Mouse (Mus musculus): ENCODE measurements around the gene Nfkbie. TPM values are rescaled to one million over a fixed set of nuclear protein-coding genes. Genes with fewer than 3 reads are reported as not detected.

Nfkbie gene
- 1 to 10 TPM; 2.3 to 2.5 TPM for total RNA-seq (2021)
- long read RNA-seq, partial matches to known transcripts = 0 of 2 reads
- long read RNA-seq, other reads (novel, unspliced or antisense) = 1 of 2 reads

- DNase-seq (ENCODE audit: low spot score in 2 of 2) = peak; percentile 82 to 89
Observed at GRCm38 (mm10) chr17:45555452-45556106, at the start of gene Nfkbie. Nfkbie (plus strand) TSS chr17:45555703.

DNA sequence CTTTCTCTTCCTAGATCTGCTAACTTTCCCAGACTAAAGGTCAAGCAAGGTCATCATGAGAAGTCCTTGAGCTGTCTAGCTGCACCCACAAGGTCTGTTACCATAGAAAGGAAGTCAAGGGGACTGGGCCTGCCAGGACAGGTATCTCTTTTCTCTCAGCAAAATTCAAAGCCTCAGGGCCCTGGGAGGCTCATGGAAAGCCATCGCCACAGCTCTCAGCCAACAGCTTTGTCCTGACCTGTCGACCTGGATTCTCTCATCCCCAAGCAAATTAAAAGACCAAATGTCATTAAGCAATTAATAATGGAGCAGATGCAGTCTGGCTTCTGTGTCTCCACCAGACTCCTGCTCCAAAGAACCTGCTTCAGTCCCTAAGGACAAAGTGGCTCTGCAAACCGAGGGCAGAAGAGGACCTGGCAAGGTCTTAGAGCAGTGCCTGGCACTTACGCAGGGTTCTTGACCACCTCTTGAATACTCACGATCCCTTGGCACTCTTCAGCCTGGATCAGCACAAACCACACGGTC, 49.5 kb upstream of the Nfkbie start:
- DNase-seq (ENCODE audit: low spot score in 2 of 2) = no peak

GRCm38 (mm10) chr17:45506700-45507189, 48.8 kb upstream of the Nfkbie start, which contains the start of gene Aars2:
Aars2 (plus strand) TSS chr17:45506841.
- peak; percentile 86 to 95 for DNase-seq (ENCODE audit: low spot score in 2 of 2)

DNA sequence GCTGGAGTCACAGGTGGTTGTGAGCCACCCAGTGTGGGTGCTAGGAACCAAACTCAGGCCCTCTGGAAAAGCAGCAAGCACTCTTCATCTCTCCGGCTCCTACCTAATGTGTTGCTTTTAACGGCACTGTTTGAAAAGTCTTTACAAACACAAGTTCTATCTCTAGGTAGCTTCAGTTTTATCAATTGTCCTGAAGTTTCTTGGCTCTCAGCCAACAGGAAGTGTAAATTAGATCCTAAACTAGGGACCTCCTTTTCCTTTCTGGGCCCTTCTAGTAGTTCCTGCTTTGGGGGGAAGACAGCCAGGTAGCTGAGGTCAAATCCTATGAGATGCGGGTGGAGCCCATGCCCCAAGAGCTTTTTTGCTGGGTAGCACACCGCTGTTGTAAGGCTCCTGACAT, 44.6 kb upstream of the Nfkbie start:
- DNase-seq (ENCODE audit: low spot score in 2 of 2) = no peak

DNA sequence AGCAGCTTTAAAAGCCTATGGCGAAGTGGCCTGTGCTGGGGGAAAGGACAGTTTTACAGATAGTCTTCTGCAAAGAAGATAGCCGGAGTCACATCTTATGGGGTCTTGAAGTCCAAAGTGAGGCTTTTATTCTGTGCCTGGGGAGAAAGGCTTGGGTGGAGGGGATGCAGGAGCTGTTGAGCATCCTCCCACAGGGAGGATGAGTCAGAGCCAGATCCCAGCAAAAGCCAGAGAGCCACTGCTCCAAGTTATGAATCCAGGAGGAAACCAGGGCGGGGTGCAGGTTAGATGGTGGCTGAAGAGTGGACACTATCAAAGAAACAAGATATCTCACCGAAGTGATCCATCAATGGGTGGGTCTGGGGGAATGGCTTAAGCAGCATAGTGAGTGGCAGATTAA, 43.7 kb upstream of the Nfkbie start:
- DNase-seq (ENCODE audit: low spot score in 2 of 2) = no peak

DNA sequence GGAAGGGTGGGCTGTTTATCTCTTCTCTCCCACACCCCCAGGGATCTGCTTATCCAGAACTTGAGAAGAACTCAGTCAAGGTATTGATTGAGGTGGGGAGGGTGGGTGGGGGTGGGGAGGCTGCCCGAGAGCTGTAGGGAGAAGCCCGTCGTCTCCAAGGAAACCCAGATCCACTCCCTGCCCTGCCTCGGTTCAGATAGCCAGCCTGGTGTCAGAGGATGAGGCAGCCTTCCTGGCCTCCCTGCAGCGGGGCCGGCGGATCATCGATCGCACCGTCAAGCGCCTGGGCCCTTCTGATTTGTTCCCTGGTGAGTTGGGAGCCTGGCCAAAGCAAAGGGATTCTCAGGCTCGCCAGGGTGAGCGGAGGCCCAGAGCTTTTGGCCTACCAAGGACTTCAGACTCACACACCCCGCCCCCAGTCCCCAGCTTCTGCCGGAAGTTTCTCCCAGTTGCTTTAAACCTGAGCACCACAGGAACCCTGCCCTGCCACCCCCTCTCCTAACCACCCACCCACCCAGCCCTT, 40.2 kb upstream of the Nfkbie start:
- no peak for DNase-seq (ENCODE audit: low spot score in 2 of 2)

DNA sequence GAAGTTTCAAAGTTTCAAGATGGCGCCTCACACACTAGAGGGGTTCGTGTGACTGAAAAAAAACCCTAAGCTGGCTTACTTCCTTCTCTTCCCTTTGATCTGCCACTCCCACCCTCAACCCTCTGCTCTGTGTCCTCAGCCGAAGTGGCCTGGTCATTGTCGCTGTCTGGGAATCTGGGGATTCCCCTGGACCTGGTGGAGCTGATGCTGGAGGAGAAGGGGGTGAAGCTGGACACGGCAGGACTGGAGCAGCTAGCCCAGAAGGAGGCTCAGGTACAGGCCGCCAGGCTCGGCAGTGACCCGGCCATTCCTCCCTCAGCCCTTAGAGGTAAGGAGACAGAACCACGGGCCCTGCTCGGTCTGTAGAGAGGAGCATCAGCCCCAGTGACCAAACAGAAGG, 39.7 kb upstream of the Nfkbie start:
- no peak for DNase-seq (ENCODE audit: low spot score in 2 of 2)

DNA sequence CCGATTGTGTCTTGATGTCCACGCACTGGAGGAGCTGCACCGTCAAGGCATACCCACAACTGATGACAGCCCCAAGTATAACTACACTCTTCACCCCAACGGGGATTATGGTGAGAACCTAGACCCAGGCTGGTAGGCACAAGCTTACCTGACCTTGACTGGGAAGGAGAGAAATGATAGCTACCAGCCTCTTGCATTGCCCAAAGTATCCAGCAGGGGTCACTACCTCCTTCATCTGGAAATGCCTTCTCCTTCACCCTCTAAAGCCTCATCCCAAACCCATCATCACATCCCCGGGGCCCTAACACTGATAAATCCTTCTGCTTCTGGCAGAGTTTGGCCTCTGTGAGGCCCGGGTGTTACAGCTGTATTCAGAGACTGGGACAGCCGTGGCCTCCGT, 39.0 kb upstream of the Nfkbie start:
- DNase-seq (ENCODE audit: low spot score in 2 of 2) = peak; percentile 63 to 90

DNA sequence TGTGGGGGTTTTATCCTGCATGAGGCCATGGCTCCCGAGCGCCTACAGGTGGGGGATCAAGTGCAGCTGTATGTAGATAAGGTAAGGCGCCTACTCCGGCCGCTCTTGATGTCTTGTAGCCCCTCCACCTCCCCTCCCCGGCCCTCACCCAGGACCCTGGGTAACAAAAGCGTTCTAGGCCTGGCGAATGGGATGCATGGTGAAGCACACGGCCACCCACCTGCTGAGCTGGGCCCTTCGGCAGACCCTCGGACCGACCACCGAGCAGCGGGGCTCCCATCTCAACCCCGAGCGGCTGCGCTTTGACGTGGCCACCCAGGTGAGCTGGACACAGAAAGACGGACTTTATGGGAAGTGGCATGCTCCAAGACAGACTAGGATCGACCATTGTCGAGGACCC, 38.4 kb upstream of the Nfkbie start:
- DNase-seq (ENCODE audit: low spot score in 2 of 2) = no peak

DNA sequence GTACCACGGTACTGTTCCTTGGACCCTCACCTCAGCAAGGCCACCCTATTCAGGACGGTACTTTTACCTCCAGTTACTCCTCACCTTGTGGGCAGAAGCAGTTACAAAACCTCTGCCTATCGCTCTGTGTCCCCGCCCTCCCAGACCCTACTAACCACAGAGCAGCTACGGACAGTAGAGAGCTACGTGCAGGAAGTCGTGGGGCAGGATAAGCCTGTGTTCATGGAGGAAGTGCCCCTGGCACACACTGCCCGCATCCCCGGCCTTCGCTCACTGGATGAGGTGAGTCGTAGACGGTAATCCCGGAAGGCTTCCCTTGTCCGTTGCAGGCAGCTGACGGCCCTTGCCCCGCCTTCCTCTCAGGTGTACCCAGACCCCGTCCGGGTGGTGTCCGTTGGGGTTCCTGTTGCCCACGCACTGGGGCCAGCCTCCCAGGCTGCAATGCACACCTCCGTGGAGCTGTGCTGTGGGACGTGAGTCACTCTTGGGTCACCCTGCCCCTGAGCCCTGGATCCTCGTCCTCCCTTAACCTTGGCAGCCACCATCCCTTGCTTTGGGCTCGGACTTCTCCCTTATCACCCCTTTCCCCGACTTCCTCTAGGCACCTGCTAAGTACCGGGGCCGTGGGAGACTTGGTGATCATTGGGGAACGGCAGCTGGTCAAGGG, 37.8 kb upstream of the Nfkbie start:
- DNase-seq (ENCODE audit: low spot score in 2 of 2) = no peak

GRCm38 (mm10) chr17:45518766-45519475, 36.6 kb upstream of the Nfkbie start:
- DNase-seq (ENCODE audit: low spot score in 2 of 2) = no peak

GRCm38 (mm10) chr17:45520136-45520535, 35.4 kb upstream of the Nfkbie start:
- DNase-seq (ENCODE audit: low spot score in 2 of 2) = no peak

- no peak for DNase-seq (ENCODE audit: low spot score in 2 of 2)
Observed at GRCm38 (mm10) chr17:45523263-45523662, 32.2 kb upstream of the Nfkbie start, which contains the start of gene Tcte1. Tcte1 (plus strand) TSS chr17:45523434.

DNA sequence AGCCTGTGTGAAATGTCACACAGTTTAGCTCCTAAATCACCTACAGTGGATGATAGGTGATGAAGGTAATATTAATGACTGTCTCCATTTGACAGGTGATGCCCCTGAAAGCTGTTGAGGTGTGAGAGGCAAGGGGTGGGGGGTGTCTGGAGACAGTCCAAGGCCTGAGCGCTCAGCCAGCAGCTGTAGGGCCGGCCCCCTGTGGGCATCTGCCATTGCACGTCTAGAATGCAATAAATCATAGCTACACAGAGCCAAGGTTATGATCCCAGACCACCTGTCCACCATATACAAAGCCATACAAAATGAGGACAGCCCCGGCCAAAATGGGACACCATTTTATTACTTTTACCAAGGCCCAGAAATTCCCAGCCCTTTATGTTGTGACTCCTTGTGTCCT, 30.5 kb upstream of the Nfkbie start:
- DNase-seq (ENCODE audit: low spot score in 2 of 2) = no peak

GRCm38 (mm10) chr17:45526571-45526970, 28.9 kb upstream of the Nfkbie start:
- no peak for DNase-seq (ENCODE audit: low spot score in 2 of 2)

GRCm38 (mm10) chr17:45530346-45530782, 25.1 kb upstream of the Nfkbie start:
- no peak for DNase-seq (ENCODE audit: low spot score in 2 of 2)

GRCm38 (mm10) chr17:45532896-45533295, 22.6 kb upstream of the Nfkbie start:
- no peak for DNase-seq (ENCODE audit: low spot score in 2 of 2)

DNA sequence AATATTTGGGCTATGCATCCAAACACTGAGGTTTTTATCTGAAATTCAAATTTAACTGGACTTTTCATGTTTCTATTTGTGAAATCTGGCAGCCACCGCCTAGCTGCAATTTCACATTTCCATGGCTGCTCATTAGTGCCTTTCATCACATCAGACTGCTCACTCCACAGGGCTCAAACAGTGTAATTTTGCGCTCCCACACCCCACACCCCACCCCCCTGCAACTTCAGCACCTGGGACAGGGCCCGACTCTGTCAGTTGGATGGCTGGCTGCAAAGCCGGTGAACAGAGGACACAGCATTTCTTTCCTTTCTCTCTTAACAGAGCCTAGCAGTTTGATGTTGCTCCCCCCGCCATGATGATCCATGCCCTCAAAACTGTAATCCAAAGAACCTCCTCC, 19.2 kb upstream of the Nfkbie start:
- DNase-seq (ENCODE audit: low spot score in 2 of 2) = no peak

- no peak for DNase-seq (ENCODE audit: low spot score in 2 of 2)
Observed at GRCm38 (mm10) chr17:45538394-45538793, 17.1 kb upstream of the Nfkbie start.

DNA sequence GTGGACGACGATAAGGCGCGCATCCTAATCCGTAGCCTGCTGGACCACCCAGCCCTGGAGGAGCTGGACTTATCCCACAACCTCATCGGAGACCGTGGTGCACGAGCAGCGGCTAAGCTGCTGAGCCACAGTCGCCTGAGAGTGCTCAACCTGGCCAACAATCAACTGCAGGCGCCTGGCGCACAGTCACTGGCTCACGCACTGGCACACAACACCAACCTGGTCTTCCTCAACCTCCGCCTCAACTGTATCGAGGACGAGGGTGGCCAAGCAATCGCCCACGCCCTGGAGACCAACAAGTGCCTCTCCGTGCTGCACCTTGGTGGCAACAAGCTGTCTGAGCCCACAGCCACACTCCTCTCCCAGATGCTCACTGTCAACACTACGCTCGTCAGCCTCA, 15.8 kb upstream of the Nfkbie start:
- no peak for DNase-seq (ENCODE audit: low spot score in 2 of 2)

DNA sequence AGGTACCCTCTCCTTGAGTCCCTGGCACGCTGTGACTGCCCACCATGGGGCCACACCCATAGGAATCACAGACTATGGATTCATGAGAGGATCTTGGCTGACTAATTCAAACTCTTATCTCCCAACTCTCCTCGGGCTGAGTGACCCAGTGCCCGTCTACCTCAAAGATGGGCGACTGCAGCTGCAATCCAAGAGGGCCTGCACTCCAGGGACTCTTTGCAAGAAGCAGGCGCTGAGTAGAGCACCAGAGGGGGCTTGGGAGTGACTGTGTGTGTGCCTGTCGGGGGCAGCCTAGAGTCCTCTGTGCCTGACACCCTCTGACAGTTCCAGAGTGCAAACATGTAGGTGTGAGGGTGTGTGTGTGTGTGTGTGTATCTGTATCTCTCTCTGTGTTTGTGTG, 13.4 kb upstream of the Nfkbie start:
- no peak for DNase-seq (ENCODE audit: low spot score in 2 of 2)

Measured in layer of hippocampus, adult 18-20 months (tissue).